Mouse (Mus musculus) MEL (cell line): ENCODE measurements around the gene Pcnx.

ENCODE experiments used
- CTCF ChIP-seq, 3 experiments: IDR thresholded peaks in 2 of 3; conservative IDR thresholded peaks in 1 of 3; 2 replicates each; pipeline ENCODE4 v1.5.1; 2011 to 2012; ENCODE audit warnings: low read length in 3 of 3, low read depth in 2 of 3, mild to moderate bottlenecking in 2 of 3, improper control_type of control experiment in 1 of 3, inconsistent platforms in 1 of 3, mixed read lengths in 1 of 3, moderate library complexity in 1 of 3; ENCODE audit not compliant: control insufficient read depth in 1 of 3, insufficient read depth in 1 of 3, poor library complexity in 1 of 3, severe bottlenecking in 1 of 3
- EP300 ChIP-seq, 2 experiments: IDR thresholded peaks; 2 replicates each; pipeline ENCODE4 v1.6.1; 2011; ENCODE audit warnings: improper control_type of control experiment in 2 of 2, low read length in 2 of 2, low read depth in 1 of 2, mild to moderate bottlenecking in 1 of 2
- GABPA ChIP-seq: IDR thresholded peaks from 2 replicates; pipeline ENCODE4 v1.6.1; 2012; ENCODE audit warnings: low read depth, mild to moderate bottlenecking, inconsistent platforms, low read length, improper control_type of control experiment, moderate library complexity
- GATA1 ChIP-seq: IDR thresholded peaks from 2 replicates; pipeline ENCODE4 v1.6.1; 2011; ENCODE audit warnings: low read depth, low read length, improper control_type of control experiment
- MAFK ChIP-seq: IDR thresholded peaks from 2 replicates; pipeline ENCODE4 v1.6.1; 2011; ENCODE audit warnings: low read depth, mild to moderate bottlenecking, low read length, improper control_type of control experiment, borderline replicate concordance
- MAX ChIP-seq: IDR thresholded peaks from 2 replicates; pipeline ENCODE4 v1.6.1; 2011; ENCODE audit warnings: low read length, improper control_type of control experiment
- NRF1 ChIP-seq: IDR thresholded peaks from 2 replicates; pipeline ENCODE4 v1.6.1; 2014; ENCODE audit warnings: low read depth, mild to moderate bottlenecking, inconsistent platforms, low read length, improper control_type of control experiment, moderate library complexity; ENCODE audit not compliant: poor library complexity, insufficient read depth, severe bottlenecking
- POLR2A ChIP-seq, 2 experiments: IDR thresholded peaks; 2 replicates each; pipeline ENCODE4 v1.6.1; 2011 to 2012; ENCODE audit warnings: low read length in 2 of 2, mild to moderate bottlenecking in 2 of 2, control low read depth in 1 of 2, improper control_type of control experiment in 1 of 2, low read depth in 1 of 2, moderate library complexity in 1 of 2; ENCODE audit not compliant: control insufficient read depth in 1 of 2, insufficient read depth in 1 of 2, poor library complexity in 1 of 2
- SMC3 ChIP-seq: IDR thresholded peaks from 2 replicates; pipeline ENCODE4 v1.6.1; 2011; ENCODE audit warnings: low read depth, low read length, improper control_type of control experiment
- ZC3H11A ChIP-seq: IDR thresholded peaks from 2 replicates; pipeline ENCODE4 v1.6.1; 2012; ENCODE audit warnings: low read depth, mild to moderate bottlenecking, inconsistent platforms, low read length, improper control_type of control experiment

DNA sequence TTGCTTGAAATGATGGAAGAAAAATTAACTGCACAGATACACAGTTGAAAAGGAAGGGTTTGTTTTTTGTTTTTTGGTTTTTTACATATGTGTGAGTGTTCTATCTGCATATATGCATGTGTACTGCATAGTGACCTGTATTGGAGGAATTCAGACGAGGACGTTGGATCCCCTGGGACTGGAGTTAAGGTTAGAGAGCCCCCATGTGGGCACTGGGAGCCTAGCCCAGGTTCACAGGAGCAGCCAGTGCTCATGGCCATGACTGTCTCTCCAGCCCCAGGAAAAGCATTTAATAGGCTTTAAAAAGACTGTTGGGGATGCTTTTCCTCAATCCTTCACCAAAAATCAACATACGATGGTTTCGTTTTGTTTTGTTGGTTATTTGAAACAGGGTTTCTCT lies 117.5 kb downstream of the Pcnx start:
- no peak for TF ChIP-seq NRF1
- TF ChIP-seq CTCF (IDR thresholded peaks at IDR 0.05 in 2 of 3, conservative IDR thresholded peaks at IDR 0.05 in 1 of 3; ENCODE audit: control insufficient read depth in 1 of 3, insufficient read depth in 1 of 3, low read depth in 2 of 3, low read length in 3 of 3, poor library complexity in 1 of 3, severe bottlenecking in 1 of 3), result peak; percentile 17 to 35 (median 30); a peak in 4 of 6 replicates
- TF ChIP-seq GATA1, result no peak
- no peak for TF ChIP-seq EP300 (IDR thresholded peaks at IDR 0.05; ENCODE audit: low read depth in 1 of 2, low read length in 2 of 2)
- TF ChIP-seq ZC3H11A, result no peak
- no peak for TF ChIP-seq GABPA
- TF ChIP-seq MAFK, result no peak
- no peak for TF ChIP-seq POLR2A (IDR thresholded peaks at IDR 0.05; ENCODE audit: control insufficient read depth in 1 of 2, insufficient read depth in 1 of 2, low read depth in 1 of 2, low read length in 2 of 2, poor library complexity in 1 of 2)
- TF ChIP-seq MAX, result no peak
- peak; percentile 29; the same call in 1 of the 2 replicates for TF ChIP-seq SMC3
